Mouse (Mus musculus) spleen, adult 18-20 months (tissue): Measurements from ENCODE around the gene Cnot11.
"Not testable (repeated sequence)": the region's sequence is repeated elsewhere in the genome, so short reads cannot be mapped to it uniquely, and the experiment has no call there.

Experiments
- DNase-seq, 2 experiments: peaks; one replicate each; pipeline ENCODE4 v3.0.0; 2022; ENCODE audit warnings: mixed read lengths in 2 of 2

Cnot11 gene

DNA sequence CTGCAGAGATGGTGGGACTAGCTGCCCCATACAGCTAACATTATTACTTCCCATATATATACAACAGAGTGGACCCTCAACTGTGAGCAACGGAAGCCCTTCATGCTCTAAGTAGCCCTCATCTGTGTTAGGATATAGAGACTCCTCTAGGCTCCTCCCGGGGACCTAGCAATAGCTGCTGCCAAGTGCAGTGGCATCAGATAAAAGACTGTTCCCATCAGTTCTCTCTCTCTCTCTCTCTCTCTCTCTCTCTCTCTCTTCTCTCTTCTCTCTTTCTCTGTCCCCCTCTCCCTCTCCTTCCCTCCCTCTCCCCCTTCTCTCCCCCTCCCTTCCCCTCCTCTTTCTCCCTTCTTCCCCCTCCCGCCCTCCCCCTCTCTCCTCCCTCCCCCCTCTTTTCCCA is 46.4 kb downstream of the Cnot11 start:
- no peak for DNase-seq

GRCm38 (mm10) chr1:39583173-39583572 is 48.4 kb downstream of the Cnot11 start:
- no peak for DNase-seq

- no peak for DNase-seq
These were observed 50.6 kb downstream of the Cnot11 start for GRCm38 (mm10) chr1:39585416-39585815.

- no peak for DNase-seq
These were observed 55.4 kb downstream of the Cnot11 start for GRCm38 (mm10) chr1:39590193-39590592.

GRCm38 (mm10) chr1:39591557-39591956 is 56.8 kb downstream of the Cnot11 start:
- DNase-seq = not testable (repeated sequence)

DNA sequence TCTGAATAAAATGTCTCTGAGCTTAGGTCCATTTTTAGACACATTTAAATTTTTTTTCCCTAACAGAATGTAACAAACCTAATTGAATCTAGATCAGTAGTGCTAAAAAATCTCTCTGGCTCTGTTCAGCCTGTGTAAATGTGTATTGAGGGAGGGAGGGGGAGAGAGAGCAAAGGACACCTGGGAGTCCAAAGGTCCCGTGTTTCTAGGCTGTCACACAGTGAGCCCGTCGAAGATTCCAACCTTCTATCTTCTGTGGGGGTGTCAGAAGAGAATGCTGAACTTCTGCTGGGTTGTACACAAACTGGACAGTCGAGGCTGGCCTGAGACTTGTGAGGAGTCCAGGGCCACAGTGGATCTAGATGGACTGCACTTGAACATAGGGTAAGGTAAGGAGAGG is 57.3 kb downstream of the Cnot11 start:
- DNase-seq = no peak

DNA sequence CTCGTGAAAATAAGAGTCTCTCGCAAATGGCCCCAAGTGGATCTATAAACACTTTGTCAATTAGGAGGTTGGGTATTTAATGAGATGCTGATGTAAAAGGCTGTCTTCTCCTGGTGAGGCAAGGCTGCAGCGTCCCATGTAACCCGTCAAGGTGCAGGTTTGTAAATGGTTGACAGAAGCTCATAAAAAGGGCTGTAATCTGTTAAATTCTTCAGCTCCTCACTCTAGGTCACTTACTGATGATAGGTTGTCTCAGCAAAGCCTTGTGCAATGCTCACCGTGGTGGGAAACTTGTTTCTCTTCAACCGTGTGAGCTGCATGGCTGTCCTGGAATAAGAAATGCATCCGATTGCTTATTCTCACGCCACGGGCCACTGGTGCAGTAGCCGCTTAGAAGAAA is 59.0 kb downstream of the Cnot11 start:
- no peak for DNase-seq
